Mouse (Mus musculus): ENCODE measurements around the gene Capzb. TPM values are rescaled to one million over a fixed set of nuclear protein-coding genes. Genes with fewer than 3 reads are reported as not detected.

The Capzb gene
- polyA plus RNA-seq, 1 experiment from 2014 or later = 434 TPM

GRCm38 (mm10) chr4:139176023-139176422 is 16.7 kb upstream of the Capzb start:
- ATAC-seq (ENCODE audit: insufficient read depth, low FRiP score) = no peak
- H3K27ac ChIP-seq (ENCODE audit: low read length) = no peak overlapping the region; the same call in 1 of the 2 replicates
- H3K4me1 ChIP-seq (ENCODE audit: control insufficient read depth, insufficient read depth, low read length) = peaks cover 23% of the 10 kb centered on the region
- no peaks in the 10 kb centered on the region for H3K27me3 ChIP-seq (ENCODE audit: control insufficient read depth, insufficient read depth, low read length)
- 30% methylated on average over 6 of the region's 6 CpGs for WGBS
- H3K36me3 ChIP-seq (ENCODE audit: control insufficient read depth, insufficient read depth, low read length) = no peaks in the 10 kb centered on the region
- no peak overlapping the region for H3K9ac ChIP-seq (ENCODE audit: low read length)
- 0 out of 2 replicates have a peak, but pooled peaks cover 5% of the 10 kb centered on the region for H3K9me3 ChIP-seq (replicated peaks; ENCODE audit: control insufficient read depth, low read length)
- no peak overlapping the region for H3K4me3 ChIP-seq (replicated peaks; ENCODE audit: low read length)
- peak overlapping the region; percentile 28 for H3K4me2 ChIP-seq (ENCODE audit: low read depth, low read length)

- 96% methylated on average over 3 of the region's 3 CpGs for WGBS
- no peak overlapping the region for H3K27ac ChIP-seq (ENCODE audit: low read length)
- no peak overlapping the region for H3K9ac ChIP-seq (ENCODE audit: low read length)
- 0 out of 2 replicates have a peak, but pooled peaks cover 5% of the 10 kb centered on the region for H3K9me3 ChIP-seq (replicated peaks; ENCODE audit: control insufficient read depth, low read length)
- H3K4me3 ChIP-seq (replicated peaks; ENCODE audit: low read length) = no peak overlapping the region
- H3K4me1 ChIP-seq (ENCODE audit: control insufficient read depth, insufficient read depth, low read length) = peaks cover 23% of the 10 kb centered on the region
- ATAC-seq (ENCODE audit: insufficient read depth, low FRiP score) = no peak
- no peaks in the 10 kb centered on the region for H3K27me3 ChIP-seq (ENCODE audit: control insufficient read depth, insufficient read depth, low read length)
- H3K4me2 ChIP-seq (ENCODE audit: low read depth, low read length) = no peak overlapping the region
- no peaks in the 10 kb centered on the region for H3K36me3 ChIP-seq (ENCODE audit: control insufficient read depth, insufficient read depth, low read length)
Measured at GRCm38 (mm10) chr4:139177921-139178320, 14.8 kb upstream of the Capzb start.

GRCm38 (mm10) chr4:139178377-139178776 is 14.3 kb upstream of the Capzb start:
- peaks cover 23% of the 10 kb centered on the region for H3K4me1 ChIP-seq (ENCODE audit: control insufficient read depth, insufficient read depth, low read length)
- no peak overlapping the region for H3K27ac ChIP-seq (ENCODE audit: low read length)
- H3K4me3 ChIP-seq (replicated peaks; ENCODE audit: low read length) = no peak overlapping the region
- no peak overlapping the region for H3K9ac ChIP-seq (ENCODE audit: low read length)
- ATAC-seq (ENCODE audit: insufficient read depth, low FRiP score) = no peak
- no peaks in the 10 kb centered on the region for H3K27me3 ChIP-seq (ENCODE audit: control insufficient read depth, insufficient read depth, low read length)
- WGBS = 91% methylated on average over 11 of the region's 11 CpGs
- no peaks in the 10 kb centered on the region for H3K36me3 ChIP-seq (ENCODE audit: control insufficient read depth, insufficient read depth, low read length)
- H3K9me3 ChIP-seq (replicated peaks; ENCODE audit: control insufficient read depth, low read length) = 0 out of 2 replicates have a peak, but pooled peaks cover 5% of the 10 kb centered on the region
- H3K4me2 ChIP-seq (ENCODE audit: low read depth, low read length) = no peak overlapping the region

- Histone ChIP-seq H3K4me1 (ENCODE audit: control insufficient read depth, insufficient read depth, low read length) (peaks cover 23% of the 10 kb centered on the region), H3K9ac (ENCODE audit: low read length) (no peak overlapping the region), H3K36me3 (ENCODE audit: control insufficient read depth, insufficient read depth, low read length) (no peaks in the 10 kb centered on the region), H3K27me3 (ENCODE audit: control insufficient read depth, insufficient read depth, low read length) (no peaks in the 10 kb centered on the region), H3K4me3 (replicated peaks; ENCODE audit: low read length) (no peak overlapping the region), H3K27ac (ENCODE audit: low read length) (peak overlapping the region; percentile 63; the same call in 1 of the 2 replicates), H3K9me3 (replicated peaks; ENCODE audit: control insufficient read depth, low read length) (0 out of 2 replicates have a peak, but pooled peaks cover 5% of the 10 kb centered on the region), H3K4me2 (ENCODE audit: low read depth, low read length) (no peak overlapping the region)
- 76% methylated on average over 2 of the region's 2 CpGs for WGBS
- ATAC-seq (ENCODE audit: insufficient read depth, low FRiP score) = no peak
Measured at GRCm38 (mm10) chr4:139179218-139179617, 13.5 kb upstream of the Capzb start.

GRCm38 (mm10) chr4:139179731-139180625 is 12.7 kb upstream of the Capzb start:
- peak; percentile 88; the same call in 1 of the 2 replicates for ATAC-seq (ENCODE audit: insufficient read depth, low FRiP score)
- H3K4me2 ChIP-seq (ENCODE audit: low read depth, low read length) = no peak overlapping the region
- WGBS = 33% methylated on average over 17 of the region's 17 CpGs

GRCm38 (mm10) chr4:139182511-139182910 is 10.2 kb upstream of the Capzb start:
- H3K36me3 ChIP-seq (ENCODE audit: control insufficient read depth, insufficient read depth, low read length) = no peaks in the 10 kb centered on the region
- no peak for ATAC-seq (ENCODE audit: insufficient read depth, low FRiP score)
- H3K9ac ChIP-seq (ENCODE audit: low read length) = no peak overlapping the region

More at GRCm38 (mm10) chr4:139179731-139180625, 12.7 kb upstream of the Capzb start:
- H3K9me3 ChIP-seq (replicated peaks; ENCODE audit: control insufficient read depth, low read length) = 0 out of 2 replicates have a peak, but pooled peaks cover 5% of the 10 kb centered on the region
- no peak overlapping the region for H3K9ac ChIP-seq (ENCODE audit: low read length)
- H3K4me3 ChIP-seq (replicated peaks; ENCODE audit: low read length) = no peak overlapping the region
- no peaks in the 10 kb centered on the region for H3K27me3 ChIP-seq (ENCODE audit: control insufficient read depth, insufficient read depth, low read length)
- H3K36me3 ChIP-seq (ENCODE audit: control insufficient read depth, insufficient read depth, low read length) = no peaks in the 10 kb centered on the region
- peak overlapping the region; percentile 63 for H3K27ac ChIP-seq (ENCODE audit: low read length)
- peaks cover 20% of the 10 kb centered on the region for H3K4me1 ChIP-seq (ENCODE audit: control insufficient read depth, insufficient read depth, low read length)

GRCm38 (mm10) chr4:139185766-139186442 is 6.8 kb upstream of the Capzb start:
- no peaks in the 10 kb centered on the region for H3K27me3 ChIP-seq (ENCODE audit: control insufficient read depth, insufficient read depth, low read length)
- H3K4me2 ChIP-seq (ENCODE audit: low read depth, low read length) = no peak overlapping the region
- H3K4me3 ChIP-seq (replicated peaks; ENCODE audit: low read length) = no peak overlapping the region
- ATAC-seq (ENCODE audit: insufficient read depth, low FRiP score) = peak; percentile 75
- WGBS = 67% methylated on average over 5 of the region's 5 CpGs
- H3K4me1 ChIP-seq (ENCODE audit: control insufficient read depth, insufficient read depth, low read length) = peaks cover 5% of the 10 kb centered on the region
- H3K36me3 ChIP-seq (ENCODE audit: control insufficient read depth, insufficient read depth, low read length) = no peaks in the 10 kb centered on the region
- H3K9me3 ChIP-seq (replicated peaks; ENCODE audit: control insufficient read depth, low read length) = no peaks in the 10 kb centered on the region
- H3K9ac ChIP-seq (ENCODE audit: low read length) = no peak overlapping the region
- H3K27ac ChIP-seq (ENCODE audit: low read length) = peak overlapping the region; percentile 78

More at GRCm38 (mm10) chr4:139182511-139182910, 10.2 kb upstream of the Capzb start:
- Histone ChIP-seq H3K4me1 (ENCODE audit: control insufficient read depth, insufficient read depth, low read length) (peaks cover 12% of the 10 kb centered on the region), H3K4me3 (replicated peaks; ENCODE audit: low read length) (no peak overlapping the region), H3K9me3 (replicated peaks; ENCODE audit: control insufficient read depth, low read length) (0 out of 2 replicates have a peak, but pooled peaks cover 5% of the 10 kb centered on the region), H3K4me2 (ENCODE audit: low read depth, low read length) (no peak overlapping the region), H3K27me3 (ENCODE audit: control insufficient read depth, insufficient read depth, low read length) (no peaks in the 10 kb centered on the region), H3K27ac (ENCODE audit: low read length) (no peak overlapping the region)

- no peak overlapping the region for H3K4me2 ChIP-seq (ENCODE audit: low read depth, low read length)
- H3K9me3 ChIP-seq (replicated peaks; ENCODE audit: control insufficient read depth, low read length) = no peaks in the 10 kb centered on the region
- H3K27me3 ChIP-seq (ENCODE audit: control insufficient read depth, insufficient read depth, low read length) = no peaks in the 10 kb centered on the region
- H3K4me1 ChIP-seq (ENCODE audit: control insufficient read depth, insufficient read depth, low read length) = peaks cover 16% of the 10 kb centered on the region
- H3K27ac ChIP-seq (ENCODE audit: low read length) = no peak overlapping the region; the same call in 1 of the 2 replicates
- no peaks in the 10 kb centered on the region for H3K36me3 ChIP-seq (ENCODE audit: control insufficient read depth, insufficient read depth, low read length)
- no peak overlapping the region for H3K9ac ChIP-seq (ENCODE audit: low read length)
- WGBS = 77% methylated on average over 11 of the region's 11 CpGs
- ATAC-seq (ENCODE audit: insufficient read depth, low FRiP score) = no peak
- no peak overlapping the region for H3K4me3 ChIP-seq (replicated peaks; ENCODE audit: low read length)
Measured at GRCm38 (mm10) chr4:139187930-139188329, 4.8 kb upstream of the Capzb start.

All from stomach, embryonic 16.5 days (tissue).